24 mouse cellular contexts compared by ENCODE assay signal in genomic region chr11:51591915-51592314, GRCm38 (mm10). TPM values are rescaled to one million over a fixed set of nuclear protein-coding genes. Genes with fewer than 3 reads are reported as not detected.
DNase-seq lines count a peak whose midpoint lies in the region; ATAC-seq and TF ChIP-seq lines count a peak whose summit lies in the region.
"Had no signal": no experiment of that assay in that cellular context is flagged by ENCODE, and none has a peak within 500 bp of the region (broad histone marks: within the 10 kb centered on the region; RNA-seq: fewer than 3 reads in every experiment).

No protein-coding gene starts in this region.

- no peaks in the 10 kb centered on the region for H3K4me1 ChIP-seq in heart, embryonic 10.5 days
- H3K4me1 ChIP-seq in midbrain, embryonic 15.5 days, result no peaks in the 10 kb centered on the region
- no peaks in the 10 kb centered on the region for H3K4me1 ChIP-seq in midbrain, embryonic 16.5 days (ENCODE audit: control insufficient read depth, insufficient read depth, low read length)
- H3K4me1 ChIP-seq in MEL (ENCODE audit: control insufficient read depth in 1 of 2, insufficient read depth in 2 of 2, low read length in 2 of 2), result peaks cover 0 to 2% of the 10 kb centered on the region in 2 experiments; a peak in 1 of 4 replicates
- H3K4me1 ChIP-seq: embryonic facial prominence, embryonic 13.5 days; embryonic facial prominence, embryonic 15.5 days; forebrain, embryonic 12.5 days had no signal

- TF ChIP-seq EP300 in MEL (IDR thresholded peaks at IDR 0.05; ENCODE audit: low read depth in 1 of 2, low read length in 2 of 2), result no peak

- no peaks in the 10 kb centered on the region for H3K9me3 ChIP-seq in heart, embryonic 10.5 days
- H3K9me3 ChIP-seq in midbrain, embryonic 15.5 days, result no peaks in the 10 kb centered on the region
- no peaks in the 10 kb centered on the region for H3K9me3 ChIP-seq in midbrain, embryonic 16.5 days (replicated peaks; ENCODE audit: control insufficient read depth, low read length, poor library complexity, severe bottlenecking)
- H3K9me3 ChIP-seq in MEL (replicated peaks; ENCODE audit: insufficient read depth, low read length), result no peaks in the 10 kb centered on the region
- H3K9me3 ChIP-seq: embryonic facial prominence, embryonic 13.5 days; embryonic facial prominence, embryonic 15.5 days; forebrain, embryonic 12.5 days; G1E had no signal

- peak; percentile 19; the same call in 1 of the 2 replicates for ATAC-seq in midbrain, embryonic 15.5 days (replicated peaks)
- ATAC-seq in midbrain, embryonic 16.5 days, result no peak
- ATAC-seq: forebrain, embryonic 14.5 days; forebrain, embryonic 16.5 days had no signal

- H3K27ac ChIP-seq in heart, embryonic 10.5 days, result no peak overlapping the region
- H3K27ac ChIP-seq in midbrain, embryonic 15.5 days, result no peak overlapping the region
- H3K27ac ChIP-seq in midbrain, embryonic 16.5 days (ENCODE audit: low read length), result no peak overlapping the region
- H3K27ac ChIP-seq in MEL (ENCODE audit: control insufficient read depth, low read depth, low read length), result no peak overlapping the region
- H3K27ac ChIP-seq: embryonic facial prominence, embryonic 13.5 days; embryonic facial prominence, embryonic 15.5 days; forebrain, embryonic 12.5 days had no signal

- no peak overlapping the region for H3K4me2 ChIP-seq in midbrain, embryonic 15.5 days
- no peak overlapping the region for H3K4me2 ChIP-seq in midbrain, embryonic 16.5 days (ENCODE audit: low read length)
- H3K4me2 ChIP-seq: embryonic facial prominence, embryonic 13.5 days; embryonic facial prominence, embryonic 15.5 days; forebrain, embryonic 12.5 days had no signal

- H3K36me3 ChIP-seq in heart, embryonic 10.5 days, result peaks cover 100% of the 10 kb centered on the region
- H3K36me3 ChIP-seq in midbrain, embryonic 15.5 days (replicated peaks), result peaks cover 50% of the 10 kb centered on the region
- peaks cover 39% of the 10 kb centered on the region for H3K36me3 ChIP-seq in midbrain, embryonic 16.5 days (ENCODE audit: control insufficient read depth, insufficient read depth, low read length)
- peaks cover 20 to 50% of the 10 kb centered on the region in 2 experiments for H3K36me3 ChIP-seq in MEL (ENCODE audit: control insufficient read depth in 1 of 2, insufficient read depth in 2 of 2, low read length in 2 of 2)

- H3K27me3 ChIP-seq in heart, embryonic 10.5 days (ENCODE audit: insufficient read depth, poor library complexity, severe bottlenecking), result no peaks in the 10 kb centered on the region
- H3K27me3 ChIP-seq in midbrain, embryonic 15.5 days (replicated peaks), result no peaks in the 10 kb centered on the region
- no peaks in the 10 kb centered on the region for H3K27me3 ChIP-seq in midbrain, embryonic 16.5 days (ENCODE audit: control insufficient read depth, insufficient read depth, low read depth, low read length)
- no peaks in the 10 kb centered on the region for H3K27me3 ChIP-seq in MEL (ENCODE audit: control insufficient read depth in 1 of 2, insufficient read depth in 2 of 2, low read length in 2 of 2)
- H3K27me3 ChIP-seq: embryonic facial prominence, embryonic 13.5 days; embryonic facial prominence, embryonic 15.5 days; forebrain, embryonic 12.5 days had no signal

- no peak for TF ChIP-seq POLR2A in MEL (IDR thresholded peaks at IDR 0.05; ENCODE audit: control insufficient read depth in 1 of 2, insufficient read depth in 1 of 2, low read depth in 1 of 2, low read length in 2 of 2, poor library complexity in 1 of 2)

- DNase-seq in heart, adult 11 months, result peak; percentile 86
- DNase-seq in heart, embryonic 10.5 days (ENCODE audit: low spot score), result no peak
- DNase-seq in MEL (ENCODE audit: low read depth, low spot score), result peak; percentile 23
- no peak for DNase-seq in lung, postnatal 36 days
- no peak for DNase-seq in right cerebral cortex, adult 18-20 months
- DNase-seq: adrenal gland, adult 2 months; adrenal gland, postnatal 10 days; adrenal gland, postnatal 25 days; cerebellum, adult 11 months; cerebellum, adult 18-20 months; cerebellum, adult 8-10 months; cerebellum, adult 9-11 months; cerebellum, postnatal 14 days; cerebellum, postnatal 36 days; embryo, embryonic 11 days had no signal

- no peak overlapping the region for H3K4me3 ChIP-seq in heart, embryonic 10.5 days
- no peak overlapping the region for H3K4me3 ChIP-seq in midbrain, embryonic 15.5 days
- no peak overlapping the region for H3K4me3 ChIP-seq in midbrain, embryonic 16.5 days (ENCODE audit: low read depth, low read length)
- H3K4me3 ChIP-seq in MEL (ENCODE audit: control insufficient read depth in 1 of 2, insufficient read depth in 1 of 2, low read depth in 2 of 2, low read length in 2 of 2), result no peak overlapping the region
- H3K4me3 ChIP-seq: embryonic facial prominence, embryonic 13.5 days; embryonic facial prominence, embryonic 15.5 days; erythroblast, embryonic 14.5 days; forebrain, embryonic 12.5 days had no signal

- TF ChIP-seq CTCF in MEL (IDR thresholded peaks at IDR 0.05 in 2 of 3, conservative IDR thresholded peaks at IDR 0.05 in 1 of 3; ENCODE audit: control insufficient read depth in 1 of 3, insufficient read depth in 1 of 3, low read depth in 2 of 3, low read length in 3 of 3, poor library complexity in 1 of 3, severe bottlenecking in 1 of 3), result no peak

- no peak for TF ChIP-seq RAD21 in MEL (IDR thresholded peaks at IDR 0.05; ENCODE audit: low read depth, low read length)

- WGBS in heart, embryonic 10.5 days, result 90% methylated on average over 7 of the region's 7 CpGs
- 94% methylated on average over 7 of the region's 7 CpGs for WGBS in midbrain, embryonic 15.5 days
- 91% methylated on average over 7 of the region's 7 CpGs for WGBS in midbrain, embryonic 16.5 days

- H3K9ac ChIP-seq in midbrain, embryonic 15.5 days, result no peak overlapping the region
- H3K9ac ChIP-seq in midbrain, embryonic 16.5 days (ENCODE audit: low read depth, low read length), result no peak overlapping the region
- no peak overlapping the region for H3K9ac ChIP-seq in MEL (ENCODE audit: control insufficient read depth, low read depth, low read length, poor library complexity, severe bottlenecking)
- H3K9ac ChIP-seq: embryonic facial prominence, embryonic 13.5 days; embryonic facial prominence, embryonic 15.5 days; forebrain, embryonic 12.5 days had no signal

- H3K79me2 ChIP-seq in MEL (ENCODE audit: control insufficient read depth, insufficient read depth, low read length, poor library complexity), result no peaks in the 10 kb centered on the region; the same call in 1 of the 2 replicates

TF ChIP-seq in MEL, 35 proteins besides CTCF, POLR2A, EP300 and RAD21 (continues in another document):
- TF ChIP-seq POLR2AphosphoS2 (IDR thresholded peaks at IDR 0.05; ENCODE audit: low read length) (peak; percentile 72; the same call in 1 of the 2 replicates), MAX (IDR thresholded peaks at IDR 0.05; ENCODE audit: low read length) (no peak), TCF12 (IDR thresholded peaks at IDR 0.05; ENCODE audit: low read depth, low read length) (no peak), MXI1 (IDR thresholded peaks at IDR 0.05; ENCODE audit: low read depth, low read length) (no peak), MYC (IDR thresholded peaks at IDR 0.05; ENCODE audit: low read depth, low read length) (no peak), ZMIZ1 (IDR thresholded peaks at IDR 0.05; ENCODE audit: low read depth, low read length) (0 out of 2 replicates have a peak, but pooled peaks have one; percentile 47), GABPA (IDR thresholded peaks at IDR 0.05; ENCODE audit: low read depth, low read length) (no peak)

RNA-seq across cellular contexts. Expression of gene Phykpl, which starts 7.4 kb away (rescaled TPM):
- 18.1 and 18.2 TPM in 2 replicates for polyA plus RNA-seq in heart, embryonic 10.5 days (2016; fragmentation: Nextera tagmentation; extraction: Ambion mirVana)
- polyA plus RNA-seq in midbrain, embryonic 15.5 days (2015; fragmentation: Nextera tagmentation; extraction: Ambion mirVana), result 9.7 and 12.0 TPM in 2 replicates
- 9.4 and 9.7 TPM in 2 replicates for polyA plus RNA-seq in midbrain, embryonic 16.5 days (2015; fragmentation: Nextera tagmentation; extraction: Ambion mirVana)
- 17.2 and 22.7 TPM in 2 replicates for total RNA-seq in MEL (2012; rRNA removed)
- 10 to 100 TPM in 1 of 2 experiments, not detected in 1; 23.0 TPM for polyA plus RNA-seq in MEL (2012; ENCODE audit: insufficient read depth in 1 of 2, insufficient read length in 2 of 2, low read depth in 1 of 2, low replicate concordance in 2 of 2, missing spikeins in 1 of 2)

RNA-seq across cellular contexts. Expression of gene Hnrnpab, which starts 14.7 kb away (rescaled TPM):
- polyA plus RNA-seq in heart, embryonic 10.5 days (2016; fragmentation: Nextera tagmentation; extraction: Ambion mirVana), result 341 and 617 TPM in 2 replicates
- 353 and 380 TPM in 2 replicates for polyA plus RNA-seq in midbrain, embryonic 15.5 days (2015; fragmentation: Nextera tagmentation; extraction: Ambion mirVana)
- polyA plus RNA-seq in midbrain, embryonic 16.5 days (2015; fragmentation: Nextera tagmentation; extraction: Ambion mirVana), result 273 and 303 TPM in 2 replicates
- total RNA-seq in MEL (2012; rRNA removed), result 894 and 908 TPM in 2 replicates
- 1,000 to 10,000 TPM in 1 of 2 experiments, 100 to 1,000 TPM in 1; 184 to 1,104 TPM for polyA plus RNA-seq in MEL (2012; ENCODE audit: insufficient read depth in 1 of 2, insufficient read length in 2 of 2, low read depth in 1 of 2, low replicate concordance in 2 of 2, missing spikeins in 1 of 2)

RNA-seq across cellular contexts. Expression of gene Nhp2, which starts 27.6 kb away (rescaled TPM):
- polyA plus RNA-seq in heart, embryonic 10.5 days (2016; fragmentation: Nextera tagmentation; extraction: Ambion mirVana), result 154 and 210 TPM in 2 replicates
- 91.5 and 95.2 TPM in 2 replicates for polyA plus RNA-seq in midbrain, embryonic 15.5 days (2015; fragmentation: Nextera tagmentation; extraction: Ambion mirVana)
- 83.7 and 85.9 TPM in 2 replicates for polyA plus RNA-seq in midbrain, embryonic 16.5 days (2015; fragmentation: Nextera tagmentation; extraction: Ambion mirVana)
- 588 and 649 TPM in 2 replicates for total RNA-seq in MEL (2012; rRNA removed)
- 1,000 to 10,000 TPM in 1 of 2 experiments, 100 to 1,000 TPM in 1; 739 to 6,489 TPM for polyA plus RNA-seq in MEL (2012; ENCODE audit: insufficient read depth in 1 of 2, insufficient read length in 2 of 2, low read depth in 1 of 2, low replicate concordance in 2 of 2, missing spikeins in 1 of 2)

RNA-seq across cellular contexts. Expression of gene Rmnd5b, which starts 43.8 kb away (rescaled TPM):
- 34.3 and 37.9 TPM in 2 replicates for polyA plus RNA-seq in heart, embryonic 10.5 days (2016; fragmentation: Nextera tagmentation; extraction: Ambion mirVana)
- polyA plus RNA-seq in midbrain, embryonic 15.5 days (2015; fragmentation: Nextera tagmentation; extraction: Ambion mirVana), result 83.7 and 89.3 TPM in 2 replicates
- polyA plus RNA-seq in midbrain, embryonic 16.5 days (2015; fragmentation: Nextera tagmentation; extraction: Ambion mirVana), result 80.0 and 82.7 TPM in 2 replicates
- 52.5 and 55.1 TPM in 2 replicates for total RNA-seq in MEL (2012; rRNA removed)
- 10 to 100 TPM in 1 of 2 experiments, not detected in 1; 63.0 TPM for polyA plus RNA-seq in MEL (2012; ENCODE audit: insufficient read depth in 1 of 2, insufficient read length in 2 of 2, low read depth in 1 of 2, low replicate concordance in 2 of 2, missing spikeins in 1 of 2)

RNA-seq across cellular contexts. Expression of gene N4bp3, which starts 58.7 kb away (rescaled TPM):
- polyA plus RNA-seq in heart, embryonic 10.5 days (2016; fragmentation: Nextera tagmentation; extraction: Ambion mirVana), result 6.9 and 12.0 TPM in 2 replicates
- 20.5 and 21.1 TPM in 2 replicates for polyA plus RNA-seq in midbrain, embryonic 15.5 days (2015; fragmentation: Nextera tagmentation; extraction: Ambion mirVana)
- 19.6 and 22.3 TPM in 2 replicates for polyA plus RNA-seq in midbrain, embryonic 16.5 days (2015; fragmentation: Nextera tagmentation; extraction: Ambion mirVana)
- 6.9 and 7.1 TPM in 2 replicates for total RNA-seq in MEL (2012; rRNA removed)
- polyA plus RNA-seq in MEL (2012; ENCODE audit: insufficient read depth in 1 of 2, insufficient read length in 2 of 2, low read depth in 1 of 2, low replicate concordance in 2 of 2, missing spikeins in 1 of 2), result 10 to 100 TPM in 1 of 2 experiments, not detected in 1; 11.5 TPM

Comparison
In these comparisons a context has a peak if more than half of its experiments do, and no peak if none do; other contexts are left out.
1. DNase-seq: peak in heart, adult 11 months (single experiment) and MEL (single experiment); none in heart, embryonic 10.5 days (single experiment), lung, postnatal 36 days (single experiment) and right cerebral cortex, adult 18-20 months (single experiment).